In genomic region chr2:116051906-116052614, GRCm38 (mm10) we compare ENCODE assay signal across 13 mouse cellular contexts. TPM values are rescaled to one million over a fixed set of nuclear protein-coding genes. Genes with fewer than 3 reads are reported as not detected.
DNase-seq lines count a peak whose midpoint lies in the region; ATAC-seq and TF ChIP-seq lines count a peak whose summit lies in the region.
"Had no signal": no experiment of that assay in that cellular context is flagged by ENCODE, and none has a peak within 500 bp of the region (broad histone marks: within the 10 kb centered on the region; RNA-seq: fewer than 3 reads in every experiment).

No protein-coding gene starts in this region.

- WGBS in forebrain, embryonic 13.5 days: 30% methylated on average over 9 of the region's 9 CpGs
- WGBS in forebrain, embryonic 11.5 days: 52% methylated on average over 9 of the region's 9 CpGs
- WGBS in kidney, embryonic 16.5 days: 60% methylated on average over 9 of the region's 9 CpGs
- 21% methylated on average over 9 of the region's 9 CpGs for WGBS in hindbrain, embryonic 14.5 days
- 10% methylated on average over 9 of the region's 9 CpGs for WGBS in olfactory bulb, adult 2 months

- peaks cover 29% of the 10 kb centered on the region for H3K36me3 ChIP-seq in forebrain, embryonic 13.5 days (ENCODE audit: poor library complexity, severe bottlenecking)
- H3K36me3 ChIP-seq in forebrain, embryonic 11.5 days (ENCODE audit: control insufficient read depth, insufficient read depth, low read length): peaks cover 2% of the 10 kb centered on the region; the same call in 1 of the 2 replicates
- H3K36me3 ChIP-seq in kidney, embryonic 16.5 days (ENCODE audit: insufficient read depth, low read length): peaks cover 11% of the 10 kb centered on the region; the same call in 1 of the 2 replicates
- H3K36me3 ChIP-seq in hindbrain, embryonic 14.5 days (replicated peaks; ENCODE audit: control insufficient read depth, insufficient read depth): peaks cover 21% of the 10 kb centered on the region

- no peak for TF ChIP-seq POLR2A in olfactory bulb, adult 2 months (IDR thresholded peaks at IDR 0.05; ENCODE audit: insufficient read depth, low read depth, low read length)

- H3K4me3 ChIP-seq in forebrain, embryonic 13.5 days: peak overlapping the region; percentile 23
- H3K4me3 ChIP-seq in forebrain, embryonic 11.5 days (ENCODE audit: low read depth, low read length): no peak overlapping the region
- no peak overlapping the region for H3K4me3 ChIP-seq in kidney, embryonic 16.5 days (ENCODE audit: low read length)
- peak overlapping the region; percentile 31 for H3K4me3 ChIP-seq in hindbrain, embryonic 14.5 days (replicated peaks; ENCODE audit: low read length)
- peak overlapping the region; percentile 16; the same call in 1 of the 2 replicates for H3K4me3 ChIP-seq in olfactory bulb, adult 2 months (ENCODE audit: insufficient read depth, low read depth, low read length)

- H3K4me2 ChIP-seq in forebrain, embryonic 13.5 days: peak overlapping the region; percentile 51
- H3K4me2 ChIP-seq in forebrain, embryonic 11.5 days (ENCODE audit: low read depth, low read length, severe bottlenecking): no peak overlapping the region; the same call in 1 of the 2 replicates
- peak overlapping the region; percentile 15; the same call in 1 of the 2 replicates for H3K4me2 ChIP-seq in kidney, embryonic 16.5 days (replicated peaks; ENCODE audit: low read depth, low read length)
- H3K4me2 ChIP-seq in hindbrain, embryonic 14.5 days (replicated peaks): peak overlapping the region; percentile 46

- no peaks in the 10 kb centered on the region for H3K9me3 ChIP-seq in forebrain, embryonic 13.5 days (replicated peaks)
- no peaks in the 10 kb centered on the region for H3K9me3 ChIP-seq in forebrain, embryonic 11.5 days (ENCODE audit: control insufficient read depth, low read length)
- H3K9me3 ChIP-seq in kidney, embryonic 16.5 days (ENCODE audit: low read length): no peaks in the 10 kb centered on the region
- no peaks in the 10 kb centered on the region for H3K9me3 ChIP-seq in hindbrain, embryonic 14.5 days (ENCODE audit: control insufficient read depth, low read length)

- no peak for DNase-seq in forebrain, embryonic 11.5 days (ENCODE audit: low spot score)
- no peak for DNase-seq in kidney, postnatal 10 days
- peak; percentile 34 for DNase-seq in hindbrain, embryonic 14.5 days (ENCODE audit: low spot score)
- no peak for DNase-seq in left cerebral cortex, postnatal 36 days (ENCODE audit: low spot score in 2 of 2)
- DNase-seq: adrenal gland, postnatal 14 days; cerebellum, adult 2 months; liver; lung, postnatal 36 days; thymus, postnatal 14 days had no signal

- peak overlapping the region; percentile 47 for H3K9ac ChIP-seq in forebrain, embryonic 13.5 days
- no peak overlapping the region for H3K9ac ChIP-seq in forebrain, embryonic 11.5 days (ENCODE audit: low read length)
- no peak overlapping the region; the same call in 1 of the 2 replicates for H3K9ac ChIP-seq in kidney, embryonic 16.5 days (replicated peaks; ENCODE audit: low read length)
- H3K9ac ChIP-seq in hindbrain, embryonic 14.5 days: peak overlapping the region; percentile 60

- H3K27me3 ChIP-seq in forebrain, embryonic 13.5 days: no peaks in the 10 kb centered on the region
- H3K27me3 ChIP-seq in forebrain, embryonic 11.5 days (ENCODE audit: control insufficient read depth, insufficient read depth, low read length): no peaks in the 10 kb centered on the region
- H3K27me3 ChIP-seq in kidney, embryonic 16.5 days (ENCODE audit: insufficient read depth, low read length): no peaks in the 10 kb centered on the region
- no peaks in the 10 kb centered on the region for H3K27me3 ChIP-seq in hindbrain, embryonic 14.5 days (ENCODE audit: control insufficient read depth, insufficient read depth, low read length)

- ATAC-seq in forebrain, embryonic 13.5 days: no peak
- ATAC-seq in forebrain, embryonic 11.5 days (replicated peaks; ENCODE audit: low FRiP score): no peak
- ATAC-seq in kidney, embryonic 16.5 days (ENCODE audit: low FRiP score, low TSS enrichment): no peak
- no peak; the same call in 1 of the 2 replicates for ATAC-seq in hindbrain, embryonic 14.5 days (ENCODE audit: low FRiP score)
- no peak for ATAC-seq in erythroblast, adult 5-6 weeks (replicated peaks; ENCODE audit: low FRiP score, poor library complexity, severe bottlenecking)

- peaks cover 68% of the 10 kb centered on the region for H3K4me1 ChIP-seq in forebrain, embryonic 13.5 days
- peaks cover 8% of the 10 kb centered on the region; the same call in 1 of the 2 replicates for H3K4me1 ChIP-seq in forebrain, embryonic 11.5 days (replicated peaks; ENCODE audit: control insufficient read depth, insufficient read depth, low read length)
- peaks cover 54% of the 10 kb centered on the region for H3K4me1 ChIP-seq in kidney, embryonic 16.5 days (ENCODE audit: insufficient read depth, low read length)
- peaks cover 43% of the 10 kb centered on the region for H3K4me1 ChIP-seq in hindbrain, embryonic 14.5 days (replicated peaks; ENCODE audit: control insufficient read depth, insufficient read depth, low read length)
- peaks cover 2% of the 10 kb centered on the region; the same call in 1 of the 2 replicates for H3K4me1 ChIP-seq in olfactory bulb, adult 2 months (ENCODE audit: control insufficient read depth, insufficient read depth, low read length)

- intact Hi-C loops in left cerebral cortex, postnatal 36 days (cut with DNase I): no loop called here

- peak overlapping the region; percentile 51; the same call in 1 of the 2 replicates for H3K27ac ChIP-seq in forebrain, embryonic 13.5 days
- no peak overlapping the region for H3K27ac ChIP-seq in forebrain, embryonic 11.5 days (ENCODE audit: low read depth, low read length)
- peak overlapping the region; percentile 51 for H3K27ac ChIP-seq in kidney, embryonic 16.5 days (ENCODE audit: low read length)
- H3K27ac ChIP-seq in hindbrain, embryonic 14.5 days: peak overlapping the region; percentile 55
- peak overlapping the region; percentile 95 for H3K27ac ChIP-seq in olfactory bulb, adult 2 months (ENCODE audit: insufficient read depth, low read depth, low read length)

- TF ChIP-seq CTCF in olfactory bulb, adult 2 months (IDR thresholded peaks at IDR 0.05; ENCODE audit: insufficient read depth, low read depth, low read length): no peak

RNA-seq across cellular contexts. Expression of gene Meis2, which starts 13.6 kb away (rescaled TPM):
- 128 and 130 TPM in 2 replicates for polyA plus RNA-seq in forebrain, embryonic 13.5 days (2015; fragmentation: Nextera tagmentation; extraction: Ambion mirVana)
- polyA plus RNA-seq in forebrain, embryonic 11.5 days (2014; fragmentation: Nextera tagmentation; extraction: Ambion mirVana): 75.4 and 77.2 TPM in 2 replicates
- 72.6 and 90.3 TPM in 2 replicates for polyA plus RNA-seq in kidney, embryonic 16.5 days (2015; fragmentation: Nextera tagmentation; extraction: Ambion mirVana)
- polyA plus RNA-seq in hindbrain, embryonic 14.5 days (2014; fragmentation: Nextera tagmentation; extraction: Ambion mirVana): 136 and 159 TPM in 2 replicates
- polyA plus RNA-seq in olfactory bulb, adult 2 months (2012; ENCODE audit: insufficient read depth, insufficient read length, low replicate concordance, missing spikeins): 180 and 356 TPM in 2 replicates
- 100 to 1,000 TPM; 100 to 123 TPM for total RNA-seq in left cerebral cortex, postnatal 36 days (2021)
- total RNA-seq in erythroblast, adult 5-6 weeks (2015; ENCODE audit: low replicate concordance): 0.63 TPM in 1 of 2 replicates, not detected in the other
- not detected in 2 replicates for total RNA-seq in erythroblast, adult 5-6 weeks (2017; ENCODE audit: low replicate concordance)

Comparison
In these comparisons a context has a peak if more than half of its experiments do, and no peak if none do; other contexts are left out.
1. H3K4me3 ChIP-seq: peak in forebrain, embryonic 13.5 days (single experiment), hindbrain, embryonic 14.5 days (single experiment) and olfactory bulb, adult 2 months (single experiment); none in forebrain, embryonic 11.5 days (single experiment) and kidney, embryonic 16.5 days (single experiment).
2. H3K9ac ChIP-seq: peak in forebrain, embryonic 13.5 days (single experiment) and hindbrain, embryonic 14.5 days (single experiment); none in forebrain, embryonic 11.5 days (single experiment) and kidney, embryonic 16.5 days (single experiment).